Mouse (Mus musculus) MEL (cell line): ENCODE measurements around the gene Megf8. TPM values are rescaled to one million over a fixed set of nuclear protein-coding genes. Genes with fewer than 3 reads are reported as not detected.
A peak's percentile ranks its signal among the peaks of the same experiment; 100 is the strongest.

Experiments
- DNase-seq: peaks from one replicate; pipeline ENCODE4 v3.0.0; 2011; ENCODE audit warnings: low read depth, low spot score
- H3K27ac ChIP-seq: 2 replicates; pipeline ENCODE4 v1.5.1; 2012; ENCODE audit warnings: low read depth, mild to moderate bottlenecking, control low read depth, low read length, moderate library complexity; ENCODE audit not compliant: control insufficient read depth
- H3K27me3 ChIP-seq, 2 experiments: fragments of 150-350 bp in 1 of 2; sonication (generic) in 1 of 2; 2 replicates each; pipeline ENCODE4 v1.6.1; 2012; ENCODE audit warnings: low read length in 2 of 2, mild to moderate bottlenecking in 2 of 2, improper control_type of control experiment in 1 of 2, moderate library complexity in 1 of 2; ENCODE audit not compliant: insufficient read depth in 2 of 2, control insufficient read depth in 1 of 2
- H3K36me3 ChIP-seq, 2 experiments: 2 replicates each; pipeline ENCODE4 v1.6.1; 2012 to 2014; ENCODE audit warnings: low read length in 2 of 2, improper control_type of control experiment in 1 of 2, inconsistent platforms in 1 of 2, mild to moderate bottlenecking in 1 of 2; ENCODE audit not compliant: insufficient read depth in 2 of 2, control insufficient read depth in 1 of 2
- H3K4me1 ChIP-seq, 2 experiments: fragments of 150-350 bp in 1 of 2; sonication (generic) in 1 of 2; 2 replicates each; pipeline ENCODE4 v1.6.1; 2012; ENCODE audit warnings: low read length in 2 of 2, improper control_type of control experiment in 1 of 2, mild to moderate bottlenecking in 1 of 2; ENCODE audit not compliant: insufficient read depth in 2 of 2, control insufficient read depth in 1 of 2
- H3K4me3 ChIP-seq, 2 experiments: fragments of 150-350 bp in 1 of 2; sonication (generic) in 1 of 2; 2 replicates each; pipeline ENCODE4 v1.5.1; 2012; ENCODE audit warnings: low read depth in 2 of 2, low read length in 2 of 2, mild to moderate bottlenecking in 2 of 2, moderate library complexity in 2 of 2, control low read depth in 1 of 2, improper control_type of control experiment in 1 of 2; ENCODE audit not compliant: control insufficient read depth in 1 of 2, insufficient read depth in 1 of 2
- H3K79me2 ChIP-seq: 2 replicates; pipeline ENCODE4 v1.6.1; 2012; ENCODE audit warnings: mild to moderate bottlenecking, low read length, moderate library complexity; ENCODE audit not compliant: control insufficient read depth, poor library complexity, insufficient read depth
- H3K9ac ChIP-seq: 2 replicates; pipeline ENCODE4 v1.6.1; 2012; ENCODE audit warnings: low read depth, mild to moderate bottlenecking, control low read depth, low read length, moderate library complexity; ENCODE audit not compliant: control insufficient read depth, poor library complexity, severe bottlenecking
- H3K9me3 ChIP-seq: fragments of 150-350 bp; sonication (generic); replicated peaks from 2 replicates; pipeline ENCODE4 v1.6.1; 2012; ENCODE audit warnings: mild to moderate bottlenecking, low read length, improper control_type of control experiment, moderate library complexity; ENCODE audit not compliant: insufficient read depth
- CHD2 ChIP-seq: IDR thresholded peaks from 2 replicates; pipeline ENCODE4 v1.6.1; 2011; ENCODE audit warnings: low read length, improper control_type of control experiment
- CTCF ChIP-seq, 3 experiments: IDR thresholded peaks in 2 of 3; conservative IDR thresholded peaks in 1 of 3; 2 replicates each; pipeline ENCODE4 v1.5.1; 2011 to 2012; ENCODE audit warnings: low read length in 3 of 3, low read depth in 2 of 3, mild to moderate bottlenecking in 2 of 3, improper control_type of control experiment in 1 of 3, inconsistent platforms in 1 of 3, mixed read lengths in 1 of 3, moderate library complexity in 1 of 3; ENCODE audit not compliant: control insufficient read depth in 1 of 3, insufficient read depth in 1 of 3, poor library complexity in 1 of 3, severe bottlenecking in 1 of 3
- ELF1 ChIP-seq: IDR thresholded peaks from 2 replicates; pipeline ENCODE4 v1.6.1; 2014; ENCODE audit warnings: low read depth, mild to moderate bottlenecking, inconsistent platforms, low read length, improper control_type of control experiment, moderate library complexity
- EP300 ChIP-seq, 2 experiments: IDR thresholded peaks; 2 replicates each; pipeline ENCODE4 v1.6.1; 2011; ENCODE audit warnings: improper control_type of control experiment in 2 of 2, low read length in 2 of 2, low read depth in 1 of 2, mild to moderate bottlenecking in 1 of 2
- ETS1 ChIP-seq: IDR thresholded peaks from 2 replicates; pipeline ENCODE4 v1.6.1; 2012; ENCODE audit warnings: low read depth, mild to moderate bottlenecking, inconsistent platforms, low read length, improper control_type of control experiment, moderate library complexity
- GATA1 ChIP-seq: IDR thresholded peaks from 2 replicates; pipeline ENCODE4 v1.6.1; 2011; ENCODE audit warnings: low read depth, low read length, improper control_type of control experiment
- HCFC1 ChIP-seq: IDR thresholded peaks from 2 replicates; pipeline ENCODE4 v1.6.1; 2012; ENCODE audit warnings: low read depth, mild to moderate bottlenecking, inconsistent platforms, low read length, improper control_type of control experiment, moderate library complexity
- JUND ChIP-seq: IDR thresholded peaks from 2 replicates; pipeline ENCODE4 v1.6.1; 2011; ENCODE audit warnings: low read depth, mild to moderate bottlenecking, improper control_type of control experiment, low read length
- MAX ChIP-seq: IDR thresholded peaks from 2 replicates; pipeline ENCODE4 v1.6.1; 2011; ENCODE audit warnings: low read length, improper control_type of control experiment
- MAZ ChIP-seq: IDR thresholded peaks from 2 replicates; pipeline ENCODE4 v1.6.1; 2012; ENCODE audit warnings: low read depth, mild to moderate bottlenecking, inconsistent platforms, low read length, improper control_type of control experiment
- MXI1 ChIP-seq: IDR thresholded peaks from 2 replicates; pipeline ENCODE4 v1.6.1; 2011; ENCODE audit warnings: mild to moderate bottlenecking, low read depth, low read length, improper control_type of control experiment
- MYB ChIP-seq: IDR thresholded peaks from 2 replicates; pipeline ENCODE4 v1.6.1; 2011; ENCODE audit warnings: mild to moderate bottlenecking, low read depth, low read length, improper control_type of control experiment
- MYC ChIP-seq: IDR thresholded peaks from 2 replicates; pipeline ENCODE4 v1.6.1; 2011; ENCODE audit warnings: low read depth, mild to moderate bottlenecking, low read length, improper control_type of control experiment, moderate library complexity
- NELFE ChIP-seq: IDR thresholded peaks from 2 replicates; pipeline ENCODE4 v1.6.1; 2011; ENCODE audit warnings: low read depth, low read length, improper control_type of control experiment
- POLR2A ChIP-seq, 2 experiments: IDR thresholded peaks; 2 replicates each; pipeline ENCODE4 v1.6.1; 2011 to 2012; ENCODE audit warnings: low read length in 2 of 2, mild to moderate bottlenecking in 2 of 2, control low read depth in 1 of 2, improper control_type of control experiment in 1 of 2, low read depth in 1 of 2, moderate library complexity in 1 of 2; ENCODE audit not compliant: control insufficient read depth in 1 of 2, insufficient read depth in 1 of 2, poor library complexity in 1 of 2
- RCOR1 ChIP-seq: IDR thresholded peaks from 2 replicates; pipeline ENCODE4 v1.6.1; 2012; ENCODE audit warnings: low read depth, mild to moderate bottlenecking, inconsistent platforms, low read length, improper control_type of control experiment
- SIN3A ChIP-seq: IDR thresholded peaks from 2 replicates; pipeline ENCODE4 v1.6.1; 2012; ENCODE audit warnings: low read length, improper control_type of control experiment, inconsistent platforms
- TCF12 ChIP-seq: IDR thresholded peaks from 2 replicates; pipeline ENCODE4 v1.6.1; 2014; ENCODE audit warnings: low read depth, mild to moderate bottlenecking, inconsistent platforms, low read length, improper control_type of control experiment, moderate library complexity
- USF2 ChIP-seq, 2 experiments: IDR thresholded peaks; 2 replicates each; pipeline ENCODE4 v1.6.1; 2011 to 2012; ENCODE audit warnings: improper control_type of control experiment in 2 of 2, low read length in 2 of 2, borderline replicate concordance in 1 of 2, inconsistent platforms in 1 of 2, low read depth in 1 of 2, mild to moderate bottlenecking in 1 of 2; ENCODE audit not compliant: insufficient read depth in 1 of 2
- polyA plus RNA-seq, 2 experiments: library from polyadenylated mRNA; stranded (reverse) in 1 of 2; unstranded in 1 of 2; fragments of >175 nt in 1 of 2; fragments of >200 nt in 1 of 2; gene quantifications; 2 replicates each; pipeline versions ENCODE4 v1.2.1 to v1.2.4; 2012; ENCODE audit warnings: low replicate concordance in 2 of 2, low read depth in 1 of 2; ENCODE audit not compliant: insufficient read length in 2 of 2, insufficient read depth in 1 of 2, missing spikeins in 1 of 2
- total RNA-seq: library from RNA; depleted of rRNA; stranded (reverse); fragments of 300-350 nt; gene quantifications from 2 replicates; pipeline ENCODE4 v1.2.3, GENCODE M21; 2012

The Megf8 gene
- total and polyA plus RNA-seq, 3 experiments = 12.7 to 22.0 TPM; not detected in 1

GRCm38 (mm10) chr7:25268588-25268987, 48.4 kb upstream of the Megf8 start:
- peak; percentile 52; the same call in 1 of the 2 replicates for TF ChIP-seq SIN3A
- TF ChIP-seq MXI1 = peak; percentile 53
- TF ChIP-seq POLR2A (IDR thresholded peaks at IDR 0.05; ENCODE audit: control insufficient read depth in 1 of 2, insufficient read depth in 1 of 2, low read depth in 1 of 2, low read length in 2 of 2, poor library complexity in 1 of 2) = 0 out of 4 replicates have a peak, but pooled peaks of 1 of the 2 experiments have one; percentile 19
- no peak for TF ChIP-seq JUND
- TF ChIP-seq USF2 (IDR thresholded peaks at IDR 0.05; ENCODE audit: borderline replicate concordance in 1 of 2, insufficient read depth in 1 of 2, low read depth in 1 of 2, low read length in 2 of 2) = no peak
- 0 out of 2 replicates have a peak, but pooled peaks have one; percentile 79 for TF ChIP-seq MAZ
- TF ChIP-seq MAX = no peak
- TF ChIP-seq TCF12 = 0 out of 2 replicates have a peak, but pooled peaks have one; percentile 6
- TF ChIP-seq RCOR1 = peak; percentile 32; the same call in 1 of the 2 replicates
- TF ChIP-seq CTCF (IDR thresholded peaks at IDR 0.05 in 2 of 3, conservative IDR thresholded peaks at IDR 0.05 in 1 of 3; ENCODE audit: control insufficient read depth in 1 of 3, insufficient read depth in 1 of 3, low read depth in 2 of 3, low read length in 3 of 3, poor library complexity in 1 of 3, severe bottlenecking in 1 of 3) = no peak
- TF ChIP-seq EP300 (IDR thresholded peaks at IDR 0.05; ENCODE audit: low read depth in 1 of 2, low read length in 2 of 2) = peak in 1 of 2 experiments; percentile 9; a peak in 1 of 4 replicates
- no peak; the same call in 1 of the 2 replicates for TF ChIP-seq NELFE
- no peak for TF ChIP-seq HCFC1
- peak; percentile 16; the same call in 1 of the 2 replicates for TF ChIP-seq GATA1
- TF ChIP-seq ETS1 = 0 out of 2 replicates have a peak, but pooled peaks have one; percentile 3
- Histone ChIP-seq H3K36me3 (peaks cover 0 to 30% of the 10 kb centered on the region in 2 experiments; a peak in 2 of 4 replicates), H3K4me1 (peaks cover 12 to 40% of the 10 kb centered on the region in 2 experiments; a peak in 3 of 4 replicates), H3K4me3 (peak overlapping the region; percentile 66 to 85), H3K79me2 (peaks cover 28% of the 10 kb centered on the region), H3K9me3 (no peaks in the 10 kb centered on the region), H3K27me3 (no peaks in the 10 kb centered on the region), H3K27ac (peak overlapping the region; percentile 85), H3K9ac (peak overlapping the region; percentile 84)
- no peak for DNase-seq

- H3K79me2 ChIP-seq = peaks cover 28% of the 10 kb centered on the region
- peak; percentile 46 for DNase-seq
- peaks cover 0 to 31% of the 10 kb centered on the region in 2 experiments; a peak in 2 of 4 replicates for H3K36me3 ChIP-seq
- no peaks in the 10 kb centered on the region for H3K9me3 ChIP-seq
- H3K9ac ChIP-seq = peak overlapping the region; percentile 84
- H3K4me1 ChIP-seq = peaks cover 13 to 42% of the 10 kb centered on the region in 2 experiments
- no peaks in the 10 kb centered on the region for H3K27me3 ChIP-seq
- peak overlapping the region; percentile 66 to 85 for H3K4me3 ChIP-seq
- H3K27ac ChIP-seq = peak overlapping the region; percentile 85
- TF ChIP-seq ELF1 = no peak
- no peak for TF ChIP-seq MYC
- TF ChIP-seq MYB = no peak
- TF ChIP-seq SIN3A = no peak
- TF ChIP-seq CHD2 = no peak
These were observed 47.9 kb upstream of the Megf8 start for GRCm38 (mm10) chr7:25269029-25269428.
